Mouse (Mus musculus): ENCODE data around the gene Spink4.

Spink4 gene

GRCm38 (mm10) chr4:40919785-40920184 is at the start of gene Spink4:
Spink4 (plus strand) TSS chr4:40920052.
- DNase-seq (ENCODE audit: low spot score in 2 of 2): no peak

GRCm38 (mm10) chr4:40870206-40870605 is 49.6 kb upstream of the Spink4 start:
- no peak for DNase-seq (ENCODE audit: low spot score in 2 of 2)

- no peak for DNase-seq (ENCODE audit: low spot score in 2 of 2)
These were observed 47.7 kb upstream of the Spink4 start for GRCm38 (mm10) chr4:40872129-40872528.

- DNase-seq (ENCODE audit: low spot score in 2 of 2): no peak
These were observed 46.5 kb upstream of the Spink4 start for GRCm38 (mm10) chr4:40873320-40873719.

- DNase-seq (ENCODE audit: low spot score in 2 of 2): peak in 1 of 2 experiments; percentile 47
These were observed 45.7 kb upstream of the Spink4 start for GRCm38 (mm10) chr4:40874151-40874600.

GRCm38 (mm10) chr4:40874794-40875552 is 44.9 kb upstream of the Spink4 start:
- no peak for DNase-seq (ENCODE audit: low spot score in 2 of 2)

DNA sequence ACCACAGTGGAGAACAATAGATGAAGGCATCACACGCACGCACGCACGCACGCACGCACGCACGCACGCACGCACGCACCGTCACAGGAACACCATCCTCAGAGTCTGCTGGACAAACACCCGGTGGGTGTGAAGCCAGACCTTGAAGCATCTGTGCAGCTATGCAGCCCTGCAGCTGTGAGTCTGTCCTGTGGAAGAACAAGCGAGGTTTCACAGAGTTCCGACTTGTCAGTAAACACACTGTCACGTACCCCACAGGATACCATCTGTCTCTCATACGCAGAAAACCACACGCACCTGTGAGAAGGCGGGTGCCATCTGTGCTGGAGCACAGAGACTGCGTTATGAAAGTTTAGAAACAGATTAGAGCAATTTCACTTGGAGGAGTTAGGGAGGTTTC is 44.0 kb upstream of the Spink4 start:
- DNase-seq (ENCODE audit: low spot score in 2 of 2): peak; percentile 83 to 94

DNA sequence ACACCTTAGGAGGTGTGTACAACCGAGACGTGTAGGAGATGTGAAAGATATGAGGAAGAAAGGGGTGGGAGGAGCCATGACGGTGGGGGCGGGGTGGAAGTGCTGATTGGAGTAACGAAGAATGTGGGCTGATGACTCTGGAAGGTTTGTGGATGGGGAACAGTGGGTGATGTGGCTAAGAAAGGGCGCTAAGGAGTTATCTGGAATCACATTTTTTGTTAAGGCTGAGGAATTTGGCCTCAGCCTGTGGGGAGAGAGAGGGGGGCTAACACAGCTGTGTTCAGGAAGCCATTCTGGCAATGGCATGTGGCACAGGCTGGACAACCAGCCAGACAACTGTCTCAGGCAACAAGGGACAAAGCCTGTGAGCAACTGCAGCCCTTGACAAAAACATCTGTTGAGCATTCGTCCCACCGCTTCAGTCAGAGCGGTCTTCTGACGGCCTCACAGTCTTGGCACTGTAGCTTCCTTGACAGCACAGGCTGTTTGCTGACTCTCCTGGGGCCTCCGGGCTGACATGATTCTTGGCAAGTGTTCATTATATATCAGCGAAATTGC is 43.0 kb upstream of the Spink4 start:
- DNase-seq (ENCODE audit: low spot score in 2 of 2): peak in 1 of 2 experiments; percentile 17

DNA sequence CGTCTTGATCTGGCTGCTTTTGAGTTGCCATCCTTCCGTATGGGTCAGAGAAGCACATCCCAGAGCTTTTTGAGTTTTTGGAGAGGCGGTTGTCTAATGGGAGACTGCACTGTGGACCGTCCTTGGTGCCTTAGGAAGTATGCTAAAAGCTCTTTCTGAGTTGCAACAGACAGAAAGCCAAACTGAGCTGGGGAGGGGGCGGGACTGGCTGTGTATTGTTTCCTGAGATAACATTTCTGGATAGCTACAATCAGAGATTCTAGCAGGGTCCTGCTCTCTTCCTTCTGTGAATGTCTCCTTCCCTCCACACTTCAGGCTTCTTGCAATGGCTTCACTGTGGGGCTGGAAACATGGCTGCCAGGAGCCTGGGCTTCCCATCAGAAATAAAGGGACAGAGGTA is 42.3 kb upstream of the Spink4 start:
- no peak for DNase-seq (ENCODE audit: low spot score in 2 of 2)

GRCm38 (mm10) chr4:40883200-40883599 is 36.7 kb upstream of the Spink4 start:
- DNase-seq (ENCODE audit: low spot score in 2 of 2): no peak

DNA sequence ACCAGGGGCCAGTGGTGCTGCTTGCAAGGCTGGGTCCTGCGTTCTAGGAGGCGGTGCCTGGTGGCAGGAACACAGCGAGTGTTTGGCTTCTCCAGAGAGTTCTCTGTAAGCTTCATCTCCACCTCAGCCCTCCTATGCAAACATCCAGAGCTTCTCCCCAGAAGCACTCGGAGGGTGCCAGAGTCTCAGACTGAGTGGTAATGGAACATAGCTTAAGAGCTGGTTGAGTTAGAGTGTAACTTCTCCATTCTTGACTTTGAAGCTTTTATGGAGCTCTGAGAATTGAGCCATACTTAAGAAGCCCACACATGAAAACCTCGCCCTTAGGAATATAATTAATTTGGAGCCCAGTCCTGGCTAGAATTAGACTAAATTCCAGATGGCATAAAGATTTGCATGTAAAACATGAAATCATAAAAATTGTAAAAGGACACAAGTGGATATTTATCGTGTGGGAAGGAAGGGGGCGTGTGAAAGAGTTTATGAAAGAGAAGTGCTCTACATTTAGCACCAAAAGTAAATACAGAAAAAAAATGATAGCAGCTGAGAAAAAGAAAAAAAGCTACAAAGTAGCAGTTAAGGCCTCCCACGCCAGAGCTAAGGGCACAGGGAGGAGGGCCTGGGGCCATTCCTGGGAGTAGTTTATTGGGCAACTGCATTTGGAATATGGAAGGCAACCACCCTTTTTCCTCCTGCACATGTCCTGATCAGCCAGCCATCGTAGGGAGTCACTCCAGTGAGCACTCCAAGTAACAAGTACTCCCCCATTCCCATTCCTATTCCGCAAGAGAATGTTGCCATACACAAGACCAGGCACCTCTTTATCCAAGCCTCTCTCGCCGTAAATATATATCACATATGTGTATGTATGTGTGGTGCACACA is 35.3 kb upstream of the Spink4 start:
- peak in 1 of 2 experiments; percentile 55 for DNase-seq (ENCODE audit: low spot score in 2 of 2)

GRCm38 (mm10) chr4:40885166-40885525 is 34.7 kb upstream of the Spink4 start:
- DNase-seq (ENCODE audit: low spot score in 2 of 2): peak in 1 of 2 experiments; percentile 60

GRCm38 (mm10) chr4:40885883-40886282 is 34.0 kb upstream of the Spink4 start:
- DNase-seq (ENCODE audit: low spot score in 2 of 2): no peak

- no peak for DNase-seq (ENCODE audit: low spot score in 2 of 2)
These were observed 31.0 kb upstream of the Spink4 start for GRCm38 (mm10) chr4:40888839-40889238.

DNA sequence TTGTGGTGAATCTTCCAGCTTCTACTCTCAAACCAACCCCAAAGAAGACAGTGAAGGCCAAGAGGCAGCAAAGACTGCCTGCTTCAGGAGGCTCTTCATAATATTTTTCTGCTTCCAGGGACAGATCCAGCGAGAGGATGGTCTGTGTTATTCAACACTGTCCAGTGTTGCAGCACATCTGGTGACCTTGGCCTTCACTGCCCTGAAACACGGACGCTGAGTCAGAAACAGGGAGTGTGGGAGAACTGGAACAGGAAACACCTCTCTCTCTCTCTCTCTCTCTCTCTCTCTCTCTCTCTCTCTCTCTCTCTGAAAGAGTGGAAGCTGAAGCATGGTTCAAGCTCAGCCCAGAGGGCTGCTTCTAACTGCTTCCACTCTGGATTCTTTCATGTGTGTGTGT is 30.6 kb upstream of the Spink4 start:
- no peak for DNase-seq (ENCODE audit: low spot score in 2 of 2)

DNA sequence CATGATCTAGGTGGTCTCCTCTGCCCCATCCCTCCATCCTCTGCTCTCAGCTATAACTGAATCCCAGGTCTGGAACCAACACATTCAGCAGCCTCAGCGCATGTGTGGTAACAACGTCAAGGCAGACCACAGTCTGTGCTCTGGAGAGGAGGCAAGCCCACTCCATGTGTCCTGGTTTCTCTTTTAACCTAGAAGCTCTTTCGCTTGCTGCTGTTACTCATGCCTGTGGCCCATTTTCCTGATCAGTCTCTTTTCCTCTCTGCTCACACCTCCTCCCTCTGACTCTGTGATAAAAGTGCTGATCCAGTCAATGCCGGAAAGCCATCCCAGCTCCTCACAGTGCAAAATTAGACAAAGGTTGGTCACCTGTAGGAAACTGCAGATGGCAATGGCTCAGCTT is 29.9 kb upstream of the Spink4 start:
- no peak for DNase-seq (ENCODE audit: low spot score in 2 of 2)

GRCm38 (mm10) chr4:40891206-40891605 is 28.6 kb upstream of the Spink4 start:
- DNase-seq (ENCODE audit: low spot score in 2 of 2): no peak

DNA sequence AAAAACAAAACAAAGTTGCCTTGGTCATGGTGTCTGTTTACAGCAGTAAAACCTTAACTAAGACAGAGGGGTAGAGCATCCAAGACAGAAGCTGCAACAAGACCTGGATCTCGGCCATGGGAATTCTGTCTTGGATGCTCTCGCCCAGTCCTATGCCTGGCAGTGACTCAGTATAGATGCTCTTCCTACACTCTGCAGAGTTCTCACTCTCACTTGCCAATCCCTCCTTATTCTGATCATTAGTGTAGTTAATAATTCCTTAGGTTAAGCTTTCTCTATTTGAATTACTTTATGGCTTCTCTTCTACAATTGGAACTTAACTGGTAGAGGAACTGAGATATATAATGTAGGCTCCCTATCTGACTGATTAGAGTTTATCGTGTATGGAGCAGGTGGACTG is 24.7 kb upstream of the Spink4 start:
- no peak for DNase-seq (ENCODE audit: low spot score in 2 of 2)

GRCm38 (mm10) chr4:40895646-40896045 is 24.2 kb upstream of the Spink4 start:
- no peak for DNase-seq (ENCODE audit: low spot score in 2 of 2)

DNA sequence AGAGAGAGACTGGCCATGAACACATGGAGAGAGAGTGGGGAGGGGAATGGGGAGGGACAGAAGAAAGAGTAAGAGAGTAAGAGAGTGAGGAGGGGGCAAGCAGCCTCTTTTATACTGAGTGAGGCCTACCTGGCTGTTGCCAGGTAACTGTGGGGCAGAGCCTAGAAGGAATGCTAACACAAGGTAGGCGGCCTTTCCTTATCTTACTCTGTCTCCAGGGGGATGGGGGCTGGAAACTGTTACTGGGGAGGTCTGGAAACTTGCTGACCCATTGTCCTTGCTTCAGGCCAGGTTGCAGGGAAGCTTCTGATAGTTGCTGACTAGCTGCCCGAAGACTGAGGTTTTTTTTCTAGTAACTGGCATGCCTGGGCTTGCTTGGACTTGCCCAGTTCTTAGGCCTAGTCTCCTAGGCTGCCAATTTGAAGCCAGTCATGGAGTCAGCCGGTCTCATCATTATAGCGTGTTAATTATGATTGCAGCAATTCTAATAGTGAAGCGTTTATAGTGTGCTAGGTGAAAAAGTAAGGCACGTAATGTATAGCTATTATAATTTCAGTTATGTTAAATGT is 21.3 kb upstream of the Spink4 start:
- DNase-seq (ENCODE audit: low spot score in 2 of 2): no peak

- no peak for DNase-seq (ENCODE audit: low spot score in 2 of 2)
These were observed 20.6 kb upstream of the Spink4 start for GRCm38 (mm10) chr4:40899264-40899663.

- no peak for DNase-seq (ENCODE audit: low spot score in 2 of 2)
These were observed 19.8 kb upstream of the Spink4 start for GRCm38 (mm10) chr4:40900071-40900470.
